Mouse (Mus musculus) kidney, postnatal 25 days (tissue): ENCODE results near the gene Tac4.

ENCODE experiments used
- DNase-seq, 2 experiments: peaks; one replicate each; pipeline ENCODE4 v3.0.0; 2021; ENCODE audit warnings: mixed read lengths in 2 of 2

Gene Tac4

GRCm38 (mm10) chr11:95318116-95318515 is 56.8 kb downstream of the Tac4 start:
- no peak for DNase-seq
